Mouse (Mus musculus): Measurements from ENCODE around the gene Pacsin2. TPM values are rescaled to one million over a fixed set of nuclear protein-coding genes. Genes with fewer than 3 reads are reported as not detected.
A peak's percentile ranks its signal among the peaks of the same experiment; 100 is the strongest.
"Not testable (repeated sequence)": the region's sequence is repeated elsewhere in the genome, so short reads cannot be mapped to it uniquely, and the experiment has no call there.

The Pacsin2 gene
- total RNA-seq, 2 experiments from 2014 or later = 99.7 to 104 TPM

DNA sequence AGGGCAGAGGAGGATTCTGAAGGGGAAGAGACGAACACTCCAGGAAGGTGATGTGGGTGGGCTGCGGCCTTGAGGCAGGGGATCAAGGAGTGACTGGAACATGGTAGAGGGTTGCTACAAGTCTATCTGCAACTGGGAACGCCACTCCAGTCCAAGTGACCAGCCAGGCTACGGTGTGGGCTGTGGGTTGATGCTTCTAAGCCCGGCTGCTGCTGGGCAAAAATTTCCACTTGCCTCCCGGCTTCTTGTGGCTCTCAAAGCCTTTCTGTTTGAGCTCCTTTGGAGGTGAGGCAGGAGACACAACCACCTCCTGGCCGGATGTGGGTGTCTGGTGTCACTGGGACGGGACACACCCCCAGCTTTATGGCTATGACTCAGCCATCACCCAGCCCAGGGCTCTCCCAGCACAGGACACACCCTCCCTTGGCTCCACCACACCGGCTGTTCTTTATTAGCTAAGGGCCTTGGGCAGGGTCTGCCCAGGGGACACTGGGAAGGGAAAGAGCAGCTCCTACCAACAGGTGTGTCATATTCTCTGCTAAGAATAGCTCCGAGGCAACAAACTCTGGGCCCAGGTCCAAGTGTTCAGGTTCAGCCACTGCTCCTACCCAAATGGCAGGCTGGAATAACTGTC lies 9.5 kb upstream of the Pacsin2 start:
- DNase-seq (ENCODE audit: low spot score in 2 of 2) = no peak
- no peak overlapping the region for H3K4me3 ChIP-seq
- H3K27ac ChIP-seq = no peak overlapping the region
- no peak for TF ChIP-seq CTCF (conservative IDR thresholded peaks at IDR 0.05)

GRCm38 (mm10) chr15:83473251-83473650 lies 8.8 kb upstream of the Pacsin2 start:
- H3K27ac ChIP-seq = no peak overlapping the region
- no peak for TF ChIP-seq CTCF (conservative IDR thresholded peaks at IDR 0.05)
- no peak overlapping the region for H3K4me3 ChIP-seq
- DNase-seq (ENCODE audit: low spot score in 2 of 2) = no peak

DNA sequence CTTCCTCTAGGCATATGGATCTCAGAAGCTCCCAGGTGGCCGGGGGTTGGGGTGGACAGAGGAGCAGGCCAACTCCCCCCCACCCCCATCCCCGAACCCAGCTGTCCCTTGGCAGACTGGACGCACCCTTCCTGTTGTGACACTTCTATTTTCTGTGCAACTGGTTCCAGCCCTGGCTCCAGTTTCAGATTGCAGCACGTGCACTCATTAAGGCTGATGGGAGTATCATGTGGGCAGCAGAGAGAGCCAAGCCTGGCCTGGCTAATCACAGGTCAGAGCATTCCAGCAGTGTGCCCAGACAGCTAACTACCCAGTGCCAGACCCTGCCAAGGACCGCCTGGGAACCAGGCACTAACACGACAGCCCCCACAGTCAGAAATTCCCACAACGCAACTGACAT lies 7.1 kb upstream of the Pacsin2 start:
- no peak overlapping the region for H3K4me3 ChIP-seq

GRCm38 (mm10) chr15:83470443-83470842 lies 6.0 kb upstream of the Pacsin2 start:
- no peak for TF ChIP-seq CTCF (conservative IDR thresholded peaks at IDR 0.05)
- DNase-seq (ENCODE audit: low spot score in 2 of 2) = no peak

More for the DNA sequence above, 7.1 kb upstream of the Pacsin2 start:
- DNase-seq (ENCODE audit: low spot score in 2 of 2) = no peak
- TF ChIP-seq CTCF (conservative IDR thresholded peaks at IDR 0.05) = no peak
- no peak overlapping the region for H3K27ac ChIP-seq

DNA sequence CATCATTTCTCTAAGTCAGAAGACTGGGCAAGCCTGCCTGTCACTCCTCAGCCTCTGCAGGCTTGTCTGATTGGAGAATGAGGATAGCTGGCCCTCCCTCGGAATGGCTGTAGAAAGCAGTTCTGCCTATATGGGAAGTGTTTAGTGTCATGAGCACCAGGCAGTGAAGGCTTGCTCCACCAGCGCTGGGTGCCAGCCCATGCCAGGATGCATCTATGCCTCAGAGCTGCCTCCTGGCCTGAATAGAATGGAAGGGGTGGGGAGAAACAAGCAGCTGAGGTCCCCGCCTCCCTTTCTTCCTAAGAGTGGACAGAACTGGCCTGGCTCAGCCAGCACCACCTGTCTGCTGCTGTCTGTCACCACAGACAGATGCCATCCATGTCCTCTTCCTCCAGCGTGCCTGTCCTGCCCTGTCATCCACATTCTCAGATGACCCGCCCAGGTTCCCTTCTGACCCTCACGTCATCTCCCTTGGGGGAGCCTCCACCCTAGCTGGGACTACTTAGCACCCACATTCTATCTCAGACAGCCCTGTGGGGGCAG lies 4.9 kb upstream of the Pacsin2 start:
- DNase-seq (ENCODE audit: low spot score in 2 of 2) = no peak

More at GRCm38 (mm10) chr15:83470443-83470842, 6.0 kb upstream of the Pacsin2 start:
- no peak overlapping the region for H3K27ac ChIP-seq
- H3K4me3 ChIP-seq = no peak overlapping the region

GRCm38 (mm10) chr15:83467232-83467966 lies 3.0 kb upstream of the Pacsin2 start:
- Histone ChIP-seq H3K27ac (no peak overlapping the region), H3K4me3 (no peak overlapping the region)
- DNase-seq (ENCODE audit: low spot score in 2 of 2) = no peak
- no peak for TF ChIP-seq CTCF (conservative IDR thresholded peaks at IDR 0.05)

More for the DNA sequence above, 4.9 kb upstream of the Pacsin2 start:
- H3K27ac ChIP-seq = no peak overlapping the region
- H3K4me3 ChIP-seq = no peak overlapping the region
- TF ChIP-seq CTCF (conservative IDR thresholded peaks at IDR 0.05) = no peak

DNA sequence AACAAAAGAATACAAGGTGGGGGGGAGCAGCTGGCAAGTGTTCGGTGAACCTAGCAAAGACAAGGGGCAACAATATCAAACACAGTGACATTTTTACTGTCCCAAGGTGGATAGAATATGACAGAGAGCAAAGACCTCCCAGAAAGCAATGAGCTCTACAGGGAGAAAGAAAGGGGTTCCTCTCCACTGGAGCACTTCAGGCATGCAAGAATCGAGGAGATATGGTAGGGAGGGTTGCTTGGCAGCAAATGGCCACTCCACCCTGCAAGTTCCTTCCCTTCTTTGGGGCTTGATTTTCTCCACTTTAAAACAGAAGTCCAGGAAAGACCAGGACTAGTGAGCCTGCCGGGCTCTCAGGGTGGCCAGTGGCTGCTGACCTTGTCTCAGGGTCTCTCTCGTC lies 1.9 kb upstream of the Pacsin2 start:
- DNase-seq (ENCODE audit: low spot score in 2 of 2) = no peak
- no peak for TF ChIP-seq CTCF (conservative IDR thresholded peaks at IDR 0.05)
- no peak overlapping the region for H3K27ac ChIP-seq
- no peak overlapping the region for H3K4me3 ChIP-seq

GRCm38 (mm10) chr15:83464905-83465650 lies 672 bp upstream of the Pacsin2 start:
- no peak for DNase-seq (ENCODE audit: low spot score in 2 of 2)
- no peak overlapping the region for H3K27ac ChIP-seq
- peak; percentile 62 for TF ChIP-seq CTCF (conservative IDR thresholded peaks at IDR 0.05)
- peak overlapping the region; percentile 76 for H3K4me3 ChIP-seq

DNA sequence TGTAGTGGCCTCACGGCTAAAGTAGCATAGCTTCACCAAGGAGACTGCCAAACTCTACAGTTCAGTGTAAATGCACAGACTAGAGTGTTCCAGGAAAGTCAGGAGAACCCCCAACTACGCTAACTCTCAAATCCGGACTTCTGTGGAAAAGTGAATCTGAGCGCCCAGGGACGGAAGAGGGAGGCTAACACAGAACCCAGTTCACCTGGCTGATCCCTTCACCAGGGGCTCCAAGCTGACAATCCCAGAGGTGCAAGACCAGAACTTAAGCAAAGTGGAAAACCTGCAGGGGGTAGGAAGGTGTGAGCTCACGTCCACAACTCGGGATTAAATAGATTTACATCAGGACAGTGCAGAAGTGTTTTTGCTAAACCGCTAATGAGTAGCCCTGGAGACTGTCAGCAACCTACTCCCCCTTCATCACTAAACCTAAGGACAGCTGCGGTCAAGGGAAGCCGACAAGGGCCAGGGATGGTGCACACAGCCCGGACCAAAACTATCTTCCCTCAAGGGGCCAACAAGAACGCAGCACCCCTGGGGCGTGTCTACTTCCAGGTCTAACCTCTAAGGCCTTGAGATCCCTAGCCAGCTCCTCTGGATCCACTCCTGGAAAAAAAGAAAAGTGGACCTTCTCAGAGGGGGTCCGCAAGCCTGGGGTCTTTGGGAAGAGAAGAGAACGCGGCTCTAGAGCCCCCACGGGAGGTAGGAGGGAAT lies 880 bp downstream of the Pacsin2 start:
- Histone ChIP-seq H3K4me3 (peak overlapping the region; percentile 76), H3K27ac (peak overlapping the region; percentile 72; the same call in 1 of the 2 replicates)
- DNase-seq (ENCODE audit: low spot score in 2 of 2) = no peak
- TF ChIP-seq CTCF (conservative IDR thresholded peaks at IDR 0.05) = no peak

GRCm38 (mm10) chr15:83462349-83462748 lies 2.1 kb downstream of the Pacsin2 start:
- H3K27ac ChIP-seq; H3K4me3 ChIP-seq; DNase-seq (ENCODE audit: low spot score in 2 of 2): not testable (repeated sequence)

DNA sequence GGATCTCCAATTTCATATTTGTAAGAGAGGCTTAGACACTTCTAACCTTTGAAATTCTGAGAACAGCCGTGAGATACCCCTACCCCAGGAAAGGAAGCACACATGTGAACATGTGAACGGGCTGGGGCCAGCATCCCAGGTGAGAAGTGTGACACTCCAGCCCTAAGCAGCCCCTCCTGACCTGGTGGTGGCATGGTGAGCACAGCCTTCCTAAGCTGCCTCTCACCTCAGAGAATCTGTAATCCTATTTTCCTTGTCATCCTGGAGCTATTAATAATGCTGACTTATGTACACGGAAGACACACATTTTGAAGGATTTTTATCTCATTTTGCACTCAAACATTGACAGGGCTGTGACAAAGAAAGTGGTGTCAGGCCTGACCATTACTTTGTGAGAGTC lies 3.5 kb downstream of the Pacsin2 start:
- no peak for TF ChIP-seq CTCF (conservative IDR thresholded peaks at IDR 0.05)
- H3K27ac ChIP-seq = no peak overlapping the region
- no peak for DNase-seq (ENCODE audit: low spot score in 2 of 2)
- no peak overlapping the region for H3K4me3 ChIP-seq

DNA sequence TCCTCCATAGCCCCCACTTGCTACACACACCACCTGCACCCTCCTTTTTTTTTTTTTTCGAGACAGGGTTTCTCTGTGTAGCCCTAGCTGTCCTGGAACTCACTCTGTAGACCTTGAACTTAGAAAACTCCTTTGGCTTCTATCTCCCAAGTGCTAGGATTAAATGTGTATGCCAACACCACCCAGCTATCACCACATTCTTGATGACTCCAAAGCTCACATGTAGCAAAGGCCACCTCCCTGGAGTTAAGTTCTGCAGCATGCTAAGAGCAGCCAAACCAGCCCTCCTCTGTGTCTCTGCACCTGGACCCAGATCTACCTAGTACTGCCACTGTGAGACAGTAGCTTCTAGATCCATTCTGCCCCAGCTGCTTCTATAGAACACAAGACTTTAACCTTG lies 6.9 kb downstream of the Pacsin2 start:
- Histone ChIP-seq H3K4me3 (no peak overlapping the region), H3K27ac (no peak overlapping the region)
- no peak for DNase-seq (ENCODE audit: low spot score in 2 of 2)
- no peak for TF ChIP-seq CTCF (conservative IDR thresholded peaks at IDR 0.05)
